Mouse (Mus musculus) E14TG2a.4 (cell line): Measurements from ENCODE around the gene Bglap3.
"Not testable (repeated sequence)": the region's sequence is repeated elsewhere in the genome, so short reads cannot be mapped to it uniquely, and the experiment has no call there.

Experiments used
- CTCF ChIP-seq: conservative IDR thresholded peaks from 2 replicates; pipeline ENCODE4 v1.5.1; 2014; ENCODE audit warnings: low read length
- NANOG ChIP-seq: IDR thresholded peaks from 2 replicates; pipeline ENCODE4 v1.6.1; 2014; ENCODE audit warnings: borderline replicate concordance, low read length, mixed read lengths
- POU5F1 ChIP-seq: IDR thresholded peaks from 2 replicates; pipeline ENCODE4 v1.6.1; 2014; ENCODE audit warnings: low read length, borderline replicate concordance

DNA sequence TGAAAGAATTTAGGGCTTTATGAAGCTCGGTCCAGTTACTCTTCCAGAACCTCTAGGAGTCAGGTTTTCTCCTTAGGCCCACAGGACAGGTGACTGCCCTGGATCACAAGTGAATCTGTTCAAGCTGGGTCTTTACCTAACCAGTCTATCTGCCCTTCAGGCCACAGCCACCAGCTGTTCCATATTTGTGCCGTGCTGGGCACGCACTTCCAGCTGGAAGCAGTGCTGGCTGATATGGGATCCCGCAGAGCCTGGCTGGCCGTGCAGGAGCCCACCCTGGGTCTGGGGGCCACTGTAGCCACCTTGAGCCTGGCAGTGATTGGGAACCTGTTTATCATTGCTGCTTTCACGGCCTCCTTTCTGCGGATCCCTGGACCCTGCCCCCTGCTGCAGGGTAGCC lies 4.1 kb upstream of the Bglap3 start:
- not testable (repeated sequence) for TF ChIP-seq CTCF, NANOG, POU5F1
